Mouse (Mus musculus) left cerebral cortex, postnatal 36 days (tissue): ENCODE data around the gene Olfr1427. TPM values are rescaled to one million over a fixed set of nuclear protein-coding genes. Genes with fewer than 3 reads are reported as not detected.
"Not testable (repeated sequence)": the region's sequence is repeated elsewhere in the genome, so short reads cannot be mapped to it uniquely, and the experiment has no call there.

Experiments used
- DNase-seq, 2 experiments: peaks; one replicate each; pipeline ENCODE4 v3.0.0; 2021 to 2022; ENCODE audit warnings: low spot score in 2 of 2, mixed read lengths in 1 of 2
- intact Hi-C: fragments of 180-260 bp; cut with DNase I; formaldehyde crosslinking; loops from one replicate; pipeline ENCODE4 v1.15.1; 2025
- total RNA-seq, 2 experiments: library from RNA; stranded (reverse); gene quantifications; 2 replicates each; pipeline ENCODE4 v1.2.3; 2021

Olfr1427 gene
- not detected for total RNA-seq

DNA sequence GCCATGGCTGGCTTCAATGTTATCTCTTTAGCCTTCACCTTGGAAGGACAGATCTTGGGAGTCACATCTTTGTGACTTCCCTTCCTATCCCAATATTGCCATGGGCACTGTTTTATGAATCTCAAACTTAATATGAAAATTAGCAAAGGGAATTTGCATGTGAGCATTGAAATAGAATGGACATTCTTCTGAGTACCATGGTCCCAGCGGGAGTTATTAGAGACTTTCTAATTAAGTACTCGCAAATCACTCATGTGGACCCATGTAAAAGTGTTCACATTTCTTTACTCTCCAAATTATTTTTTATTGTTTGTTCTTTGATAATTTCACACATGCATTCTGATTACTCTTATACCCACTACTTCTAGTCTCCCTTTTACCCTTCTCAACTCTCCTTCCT lies at the start of gene Olfr1427:
Gene Olfr1427, minus strand, starts transcription at position 101 of the 400 bp plus-strand sequence.
- intact Hi-C loops: no loop called here
- no peak for DNase-seq

DNA sequence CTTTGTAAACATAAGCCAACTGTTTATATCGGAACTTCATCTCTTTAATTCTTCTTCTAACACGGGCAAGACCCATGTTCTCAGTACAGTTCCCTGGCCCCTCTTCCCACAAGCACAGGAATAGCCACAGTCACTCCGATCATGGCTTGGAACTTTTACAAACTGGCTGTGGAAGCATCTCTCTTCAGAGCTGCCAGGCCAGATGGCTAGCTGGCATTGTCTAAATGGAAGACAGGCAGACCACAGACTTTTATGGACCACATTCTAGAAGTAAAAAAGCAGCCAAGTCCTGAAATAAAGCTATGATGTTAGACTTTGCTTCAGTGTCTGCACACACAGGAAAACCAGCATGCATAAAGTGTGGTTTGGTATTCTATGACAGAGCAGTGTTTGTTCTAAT lies 42.3 kb upstream of the Olfr1427 start:
- DNase-seq: peak; percentile 23 to 40
- intact Hi-C loops: no loop called here

DNA sequence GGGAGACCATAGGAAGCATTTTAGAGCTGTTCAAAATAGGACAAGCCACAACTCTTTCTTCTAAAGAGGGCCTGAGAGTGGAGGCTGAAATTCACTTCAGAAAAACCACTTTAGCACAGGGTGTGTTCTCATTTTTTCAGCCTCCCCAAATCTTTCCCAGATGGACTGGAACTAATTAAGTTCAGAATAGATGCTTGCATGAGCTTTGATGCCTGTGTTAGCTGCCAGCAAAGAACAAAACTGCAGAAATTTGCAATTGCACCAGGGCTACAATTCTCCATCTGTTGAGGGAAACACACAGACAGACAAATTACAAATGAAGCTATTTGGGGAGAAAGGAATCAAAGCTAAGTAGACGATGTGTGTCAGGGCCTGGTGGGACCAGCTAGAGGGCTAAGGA lies 40.2 kb upstream of the Olfr1427 start:
- intact Hi-C loops: no loop called here
- peak; percentile 35 to 54 for DNase-seq

DNA sequence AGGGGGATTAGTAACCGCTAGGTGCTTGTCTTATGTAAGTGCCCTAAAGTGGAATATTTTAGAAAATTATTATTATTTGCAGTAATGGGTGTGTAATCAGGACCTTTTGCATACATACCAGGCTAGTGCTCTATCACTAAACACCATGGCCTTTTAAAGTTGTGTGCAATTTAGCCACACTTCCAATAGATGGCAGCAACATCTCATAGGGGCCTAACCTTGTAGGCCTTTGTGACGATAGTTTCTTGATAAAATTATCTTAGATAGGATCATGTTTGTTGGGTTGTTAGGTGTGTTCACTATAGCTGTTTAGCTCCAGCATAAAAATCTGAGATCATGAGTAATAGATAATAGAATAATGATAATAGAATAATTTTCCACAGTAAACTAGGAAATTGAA lies 31.2 kb upstream of the Olfr1427 start:
- intact Hi-C loops: loop anchor here (5.0 to 10.0 kb wide), 3 partner anchors 281 to 461 kb away; partner anchors contain the start of genes Dtx4, Gm4952 and Olfr1441
- DNase-seq: no peak

DNA sequence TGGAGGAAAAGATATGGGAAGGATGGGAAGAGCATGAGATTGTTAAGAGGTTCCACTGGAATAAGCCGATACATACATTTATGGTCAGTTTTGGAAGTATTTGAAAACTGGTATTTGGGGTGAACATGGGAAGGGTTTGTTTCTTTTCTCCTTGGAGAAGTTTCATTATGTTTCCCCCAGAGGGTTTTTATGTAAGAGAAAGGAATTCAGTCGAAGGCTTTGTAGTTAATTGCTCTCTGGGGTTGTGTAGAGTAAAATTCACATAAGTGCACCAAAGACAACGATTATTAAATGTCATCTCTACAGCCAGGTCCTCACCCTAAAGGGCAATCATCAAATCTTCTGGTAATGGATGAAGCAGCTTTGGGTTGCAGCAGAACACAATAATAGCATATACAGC lies 20.0 kb upstream of the Olfr1427 start, which contains the start of gene Olfr76:
Gene Olfr76, minus strand, starts transcription at position 101 of the 400 bp plus-strand sequence.
- DNase-seq: no peak
- intact Hi-C loops: no loop called here

DNA sequence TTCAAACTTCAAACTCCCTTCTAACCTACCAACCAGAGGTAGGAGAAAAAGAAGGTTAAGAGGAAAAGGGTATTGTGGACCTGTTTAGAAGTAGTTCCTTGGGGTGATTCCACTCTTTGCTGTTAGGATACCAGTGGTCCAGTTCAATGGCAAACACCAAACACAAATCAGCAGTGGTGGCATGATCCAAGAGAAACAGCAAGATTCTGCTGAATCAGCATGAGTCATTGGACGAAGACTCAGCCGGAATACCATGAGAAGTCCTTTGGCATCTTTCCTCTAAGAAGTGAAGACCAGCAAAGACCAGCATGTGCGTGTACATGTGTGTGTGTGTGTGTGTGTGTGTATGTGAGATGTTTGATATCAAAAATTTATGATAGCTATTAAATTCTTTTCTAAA lies 13.3 kb upstream of the Olfr1427 start:
- intact Hi-C loops: no loop called here
- no peak for DNase-seq

DNA sequence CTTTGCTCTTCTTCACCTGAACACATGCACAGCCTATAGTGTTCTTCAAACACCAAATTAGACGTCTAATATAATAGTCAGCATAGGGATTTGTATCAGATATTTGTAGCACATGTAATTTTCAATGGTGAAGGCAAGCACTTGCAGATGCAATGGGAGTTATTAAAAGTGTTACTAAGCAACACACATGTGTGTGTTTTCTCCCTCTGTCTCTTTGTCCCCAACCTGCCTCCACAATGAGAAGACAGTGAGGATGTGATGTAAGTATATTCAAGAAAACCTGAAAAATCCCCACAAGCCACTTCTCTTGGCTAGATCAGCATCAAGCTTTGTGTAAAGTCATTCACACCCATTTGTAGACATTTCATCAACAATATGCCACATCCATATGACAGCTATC lies 12.7 kb upstream of the Olfr1427 start, which contains the start of gene Olfr1428:
Gene Olfr1428, minus strand, starts transcription at position 101 of the 400 bp plus-strand sequence.
- no peak for DNase-seq
- intact Hi-C loops: no loop called here

DNA sequence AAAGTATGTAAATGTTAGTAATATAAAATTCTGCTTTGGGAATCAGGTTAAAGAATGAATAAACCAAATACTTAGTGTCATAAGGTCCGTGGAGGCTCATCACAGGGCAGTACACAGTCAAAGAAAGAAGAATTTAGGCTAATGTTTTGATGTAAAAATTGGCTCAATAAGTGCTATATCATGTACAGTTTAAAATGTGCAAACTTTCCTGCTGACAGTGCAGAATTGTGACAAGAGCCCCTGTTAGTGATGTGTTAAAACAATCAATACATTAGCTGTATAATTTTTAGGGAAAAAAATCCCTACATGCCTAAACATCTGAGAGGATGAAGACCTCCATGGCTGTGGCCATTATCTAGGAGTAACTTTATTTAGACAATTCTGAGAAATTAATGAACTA lies 10.7 kb upstream of the Olfr1427 start:
- no peak for DNase-seq
- intact Hi-C loops: no loop called here

DNA sequence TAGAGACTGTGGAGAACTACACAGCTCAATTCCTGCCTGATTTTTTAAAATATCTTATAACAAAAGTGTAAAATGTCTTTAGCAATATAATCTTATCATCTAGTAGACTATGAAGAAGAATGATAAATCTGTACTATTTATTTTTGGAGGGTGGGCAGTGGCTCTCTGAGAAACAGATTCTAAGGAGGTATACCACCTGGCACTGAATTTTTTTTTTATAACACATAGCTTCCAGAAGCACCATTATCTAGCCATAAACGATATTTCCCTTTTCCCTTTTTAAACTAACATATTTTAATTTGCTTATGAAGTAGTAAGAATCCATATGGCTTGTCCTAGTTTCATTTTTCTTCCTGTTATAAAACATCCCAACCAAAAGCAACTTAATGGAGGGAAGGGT lies 1.4 kb upstream of the Olfr1427 start:
- no peak for DNase-seq
- intact Hi-C loops: no loop called here

DNA sequence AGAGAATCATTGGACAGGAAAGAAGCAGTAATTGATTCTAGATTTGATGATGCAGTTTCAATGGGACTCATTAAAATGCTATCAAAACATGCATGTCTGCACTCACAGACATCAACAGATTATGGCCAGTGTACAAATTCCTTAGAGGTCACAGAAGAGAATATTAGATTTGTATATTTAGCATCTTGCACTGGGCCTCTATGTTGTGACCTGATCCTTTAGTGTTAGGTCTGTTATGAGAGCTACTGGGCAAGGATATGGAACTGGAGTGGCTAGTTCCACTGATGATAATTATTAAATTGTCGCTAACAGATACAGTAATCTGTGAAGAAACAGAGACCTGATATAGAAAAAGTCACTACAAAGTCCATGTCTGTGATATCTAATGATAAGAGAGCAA lies 11.2 kb downstream of the Olfr1427 start, which contains the start of gene Olfr1426:
Gene Olfr1426, minus strand, starts transcription at position 101 of the 400 bp plus-strand sequence.
- DNase-seq: no peak
- intact Hi-C loops: no loop called here

DNA sequence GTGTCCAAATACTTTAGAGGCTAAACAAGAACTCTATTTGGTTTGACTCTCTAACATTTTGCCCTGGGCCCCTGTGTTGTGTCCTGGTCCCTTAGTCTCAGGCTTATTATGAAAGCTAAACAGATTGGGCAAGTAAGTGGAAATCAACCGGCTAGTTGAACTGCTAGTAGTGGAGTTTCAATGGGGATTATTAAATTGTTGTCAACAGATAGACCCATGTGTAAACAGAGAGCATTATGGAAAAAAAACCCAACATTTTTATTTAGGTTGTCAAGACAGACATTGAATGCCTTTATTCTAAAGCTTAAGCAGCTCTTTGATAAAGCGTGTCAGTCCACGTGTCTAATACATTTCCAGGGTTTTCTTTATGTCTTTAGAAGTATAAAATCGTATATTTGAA lies 25.5 kb downstream of the Olfr1427 start, which contains the start of gene Olfr1425:
Gene Olfr1425, minus strand, starts transcription at position 101 of the 400 bp plus-strand sequence.
- DNase-seq, intact Hi-C loops: not testable (repeated sequence)

DNA sequence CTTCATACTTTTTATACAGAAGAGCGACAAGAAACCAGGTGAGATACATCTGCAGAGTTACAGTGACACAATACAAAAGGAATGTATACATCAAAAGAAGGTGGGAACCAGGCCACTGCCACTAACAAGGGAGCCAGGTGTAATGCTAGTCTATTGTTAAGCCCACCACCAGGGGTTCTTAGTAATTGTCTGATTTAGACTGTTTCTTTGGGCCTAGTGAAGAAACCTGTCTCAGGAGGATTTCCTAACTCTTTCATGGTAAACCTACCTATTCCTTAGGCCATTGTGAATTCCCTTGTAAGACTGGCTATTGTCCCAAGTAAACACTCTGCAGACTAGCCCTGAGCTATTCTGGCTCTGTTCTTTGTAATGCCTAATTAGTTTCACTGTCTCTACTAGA lies 33.6 kb downstream of the Olfr1427 start:
- intact Hi-C loops, DNase-seq: not testable (repeated sequence)

DNA sequence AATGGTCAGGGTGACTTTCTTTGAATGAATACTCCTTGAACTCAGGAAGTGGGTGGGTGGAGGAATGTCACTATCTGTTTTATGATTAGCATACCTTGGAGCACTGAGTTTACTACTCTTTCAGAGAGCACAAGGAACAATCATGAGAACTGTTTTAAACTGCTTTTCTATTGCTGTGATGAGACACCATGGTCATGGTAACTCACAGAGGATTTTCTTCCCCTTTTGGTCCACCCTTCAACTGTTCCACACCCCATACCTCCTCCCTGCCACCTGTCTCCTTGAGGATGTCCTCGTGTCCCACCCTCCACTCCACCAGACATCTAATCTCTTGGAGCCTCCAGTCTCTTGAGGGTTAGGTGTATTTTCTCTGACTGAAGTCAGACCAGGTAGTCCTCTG lies 35.3 kb downstream of the Olfr1427 start:
- intact Hi-C loops, DNase-seq: not testable (repeated sequence)

DNA sequence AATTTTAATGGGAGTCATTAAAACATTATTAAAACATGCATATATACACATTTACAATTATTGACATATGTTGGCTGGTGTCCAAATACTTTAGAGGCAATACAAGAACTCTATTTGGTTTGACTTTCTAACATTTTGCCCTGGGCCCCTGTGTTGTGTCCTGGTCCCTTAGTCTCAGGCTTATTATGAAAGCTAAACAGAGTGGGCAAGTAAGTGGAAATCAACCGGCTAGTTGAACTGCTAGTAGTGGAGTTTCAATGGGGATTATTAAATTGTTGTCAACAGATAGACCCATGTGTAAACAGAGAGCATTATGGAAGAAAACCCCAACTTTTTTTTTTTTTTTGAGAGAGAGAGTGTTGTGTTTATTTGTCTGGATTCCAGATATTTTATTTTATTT lies 40.6 kb downstream of the Olfr1427 start, which contains the start of gene Olfr1424:
Gene Olfr1424, minus strand, starts transcription at position 101 of the 400 bp plus-strand sequence.
- DNase-seq: not testable (repeated sequence)

More for the DNA sequence above, 40.6 kb downstream of the Olfr1427 start, which contains the start of gene Olfr1424:
- intact Hi-C loops: not testable (repeated sequence)

Other genes starting within 250 kb of the Olfr1427 start
- not detected for gene Olfr1418, start 242.3 kb downstream of the Olfr1427 start, total RNA-seq
- not detected for gene Olfr1419, start 228.2 kb downstream of the Olfr1427 start, total RNA-seq
- gene Olfr1420, start 216.8 kb downstream of the Olfr1427 start, total RNA-seq: not detected
- 10 to 100 TPM; 18.5 to 19.6 TPM for gene Patl1, start 190.9 kb downstream of the Olfr1427 start, total RNA-seq
- 10 to 100 TPM; 55.5 to 59.1 TPM for gene Osbp, start 137.4 kb downstream of the Olfr1427 start, total RNA-seq
- gene Olfr1423, start 62.0 kb downstream of the Olfr1427 start, total RNA-seq: not detected
- gene Olfr1424, start 40.7 kb downstream of the Olfr1427 start, total RNA-seq: not detected
- not detected for gene Olfr1425, start 25.6 kb downstream of the Olfr1427 start, total RNA-seq
- gene Olfr1426, start 11.3 kb downstream of the Olfr1427 start, total RNA-seq: not detected
- not detected for gene Olfr1428, start 12.6 kb upstream of the Olfr1427 start, total RNA-seq
- gene Olfr76, start 19.9 kb upstream of the Olfr1427 start, total RNA-seq: not detected
- not detected for gene Olfr1555-ps1, start 66.8 kb upstream of the Olfr1427 start, total RNA-seq
- not detected for gene Olfr1431, start 97.3 kb upstream of the Olfr1427 start, total RNA-seq
- gene Olfr1432, start 129.3 kb upstream of the Olfr1427 start, total RNA-seq: not detected
- gene Olfr262, start 138.3 kb upstream of the Olfr1427 start, total RNA-seq: not detected
- not detected for gene Olfr235, start 157.7 kb upstream of the Olfr1427 start, total RNA-seq
- gene Olfr1434, start 176.5 kb upstream of the Olfr1427 start, total RNA-seq: not detected
- gene Olfr1436, start 195.8 kb upstream of the Olfr1427 start, total RNA-seq: not detected
- not detected for gene Olfr1437, start 221.8 kb upstream of the Olfr1427 start, total RNA-seq
- gene Olfr1438-ps1, start 232.6 kb upstream of the Olfr1427 start, total RNA-seq: not detected